Mouse (Mus musculus) R1 (cell line): Measurements from ENCODE around the gene Olfr167.
"Not testable (repeated sequence)": the region's sequence is repeated elsewhere in the genome, so short reads cannot be mapped to it uniquely, and the experiment has no call there.

Experiments used
- DNase-seq: peaks from one replicate; pipeline ENCODE4 v3.0.0-alpha.2; 2018; ENCODE audit warnings: low read depth, low spot score

The Olfr167 gene

GRCm38 (mm10) chr16:19522166-19522565 lies at the start of gene Olfr167:
Gene Olfr167, minus strand, starts transcription at chr16:19522266.
- DNase-seq: no peak

GRCm38 (mm10) chr16:19571709-19572108 lies 49.6 kb upstream of the Olfr167 start, which contains the start of gene Olfr169:
Gene Olfr169, minus strand, starts transcription at chr16:19571809.
- not testable (repeated sequence) for DNase-seq

GRCm38 (mm10) chr16:19553429-19553828 lies 31.4 kb upstream of the Olfr167 start:
- DNase-seq: not testable (repeated sequence)

GRCm38 (mm10) chr16:19552246-19552645 lies 30.2 kb upstream of the Olfr167 start:
- DNase-seq: not testable (repeated sequence)

- no peak for DNase-seq
Measured at GRCm38 (mm10) chr16:19535455-19535854, 13.4 kb upstream of the Olfr167 start, which contains the start of gene Olfr168. Gene Olfr168, minus strand, starts transcription at chr16:19535555.

GRCm38 (mm10) chr16:19483394-19483793 lies 38.7 kb downstream of the Olfr167 start, which contains the start of gene Olfr166:
Gene Olfr166, plus strand, starts transcription at chr16:19483694.
- no peak for DNase-seq

GRCm38 (mm10) chr16:19464365-19464764 lies 57.7 kb downstream of the Olfr167 start:
- peak; percentile 37 for DNase-seq
